Mouse (Mus musculus): ENCODE results near the gene Alx3. TPM values are rescaled to one million over a fixed set of nuclear protein-coding genes. Genes with fewer than 3 reads are reported as not detected.

Gene Alx3
- polyA plus RNA-seq, 1 experiment = not detected

- Histone ChIP-seq H3K4me3 (ENCODE audit: insufficient read depth, low read length) (no peak overlapping the region), H3K4me1 (ENCODE audit: control insufficient read depth, insufficient read depth, low read length) (peaks cover 11% of the 10 kb centered on the region), H3K27ac (ENCODE audit: insufficient read depth, low read depth, low read length) (no peak overlapping the region)
- TF ChIP-seq CTCF (IDR thresholded peaks at IDR 0.05; ENCODE audit: low read depth, low read length) (no peak), POLR2A (IDR thresholded peaks at IDR 0.05; ENCODE audit: borderline replicate concordance, low read depth, low read length) (no peak)
Observed at GRCm38 (mm10) chr3:107654861-107655260, 60.0 kb downstream of the Alx3 start.

Other genes with a start within 250 kb of the Alx3 start
- gene Kcnc4, start 135.5 kb upstream of the Alx3 start, polyA plus RNA-seq (2012; ENCODE audit: insufficient read depth, insufficient read length, missing spikeins) = not detected in 2 replicates
- gene Slc6a17, start 77.0 kb upstream of the Alx3 start, polyA plus RNA-seq (2012; ENCODE audit: insufficient read depth, insufficient read length, missing spikeins) = not detected in 2 replicates
- gene Ubl4b, start 40.0 kb upstream of the Alx3 start, polyA plus RNA-seq (2012; ENCODE audit: insufficient read depth, insufficient read length, missing spikeins) = not detected in 2 replicates
- gene Gm10961, start 36.3 kb downstream of the Alx3 start, polyA plus RNA-seq (2012; ENCODE audit: insufficient read depth, insufficient read length, missing spikeins) = not detected in 2 replicates
- gene Strip1, start 36.7 kb downstream of the Alx3 start, polyA plus RNA-seq (2012; ENCODE audit: insufficient read depth, insufficient read length, missing spikeins) = 16.8 and 17.7 TPM in 2 replicates
- gene Ahcyl1, start 101.5 kb downstream of the Alx3 start, polyA plus RNA-seq (2012; ENCODE audit: insufficient read depth, insufficient read length, missing spikeins) = 87.4 and 97.2 TPM in 2 replicates
- 6.3 and 7.6 TPM in 2 replicates for gene Csf1, start 165.4 kb downstream of the Alx3 start, polyA plus RNA-seq (2012; ENCODE audit: insufficient read depth, insufficient read length, missing spikeins)